Mouse (Mus musculus) myocyte (in vitro differentiated cells): Measurements from ENCODE around the gene Prex1. TPM values are rescaled to one million over a fixed set of nuclear protein-coding genes. Genes with fewer than 3 reads are reported as not detected.
A peak's percentile ranks its signal among the peaks of the same experiment; 100 is the strongest.

Experiments
- H3K27me3 ChIP-seq: one replicate; pipeline ENCODE4 v1.6.1; 2011; ENCODE audit not compliant: control insufficient read depth, insufficient read depth, insufficient read length
- H3K36me3 ChIP-seq: one replicate; pipeline ENCODE4 v1.6.1; 2011; ENCODE audit not compliant: control insufficient read depth, insufficient read depth
- H3K4me2 ChIP-seq: one replicate; pipeline ENCODE4 v1.6.1; 2011; ENCODE audit warnings: low read depth, control low read depth
- H3K4me3 ChIP-seq: one replicate; pipeline ENCODE4 v1.5.1; 2011; ENCODE audit warnings: mild to moderate bottlenecking, control low read depth, moderate library complexity
- H3K79me2 ChIP-seq: one replicate; pipeline ENCODE4 v1.6.1; 2011; ENCODE audit not compliant: control insufficient read depth, insufficient read depth
- H3ac ChIP-seq: one replicate; pipeline ENCODE4 v1.6.1; 2011; ENCODE audit not compliant: control insufficient read depth, insufficient read length
- CEBPB ChIP-seq: IDR thresholded peaks from 2 replicates; pipeline ENCODE4 v1.6.1; 2011; ENCODE audit warnings: mild to moderate bottlenecking, moderate library complexity; ENCODE audit not compliant: poor library complexity, insufficient read depth, severe bottlenecking
- E2F4 ChIP-seq: IDR thresholded peaks from one replicate; pipeline ENCODE4 v1.6.1; 2011; ENCODE audit warnings: mild to moderate bottlenecking, control low read depth, moderate library complexity; ENCODE audit not compliant: insufficient read depth
- MAX ChIP-seq: IDR thresholded peaks from one replicate; pipeline ENCODE4 v1.6.1; 2011; ENCODE audit warnings: low read depth, mild to moderate bottlenecking, control low read depth
- MYOD1 ChIP-seq, 3 experiments: IDR thresholded peaks; one replicate each; pipeline ENCODE4 v1.6.1; 2011; ENCODE audit warnings: control low read depth in 2 of 3, low read depth in 2 of 3, mild to moderate bottlenecking in 2 of 3, moderate library complexity in 1 of 3; ENCODE audit not compliant: insufficient read length in 2 of 3, control insufficient read depth in 1 of 3
- MYOG ChIP-seq, 3 experiments: IDR thresholded peaks; one replicate each; pipeline ENCODE4 v1.6.1; 2011; ENCODE audit warnings: control low read depth in 2 of 3, low read depth in 2 of 3, mild to moderate bottlenecking in 2 of 3; ENCODE audit not compliant: insufficient read length in 2 of 3, control insufficient read depth in 1 of 3, insufficient read depth in 1 of 3
- POLR2A ChIP-seq: IDR thresholded peaks from one replicate; pipeline ENCODE4 v1.6.1; 2011; ENCODE audit warnings: low read depth, mild to moderate bottlenecking, control low read depth, moderate library complexity; ENCODE audit not compliant: insufficient read length
- POLR2AphosphoS2 ChIP-seq: IDR thresholded peaks from one replicate; pipeline ENCODE4 v1.6.1; 2011; ENCODE audit warnings: low read depth, control low read depth; ENCODE audit not compliant: insufficient read length
- REST ChIP-seq: IDR thresholded peaks from one replicate; pipeline ENCODE4 v1.6.1; 2011; ENCODE audit warnings: mild to moderate bottlenecking, control low read depth, moderate library complexity; ENCODE audit not compliant: insufficient read depth, insufficient read length
- SRF ChIP-seq: IDR thresholded peaks from one replicate; pipeline ENCODE4 v1.6.1; 2011; ENCODE audit warnings: low read depth; ENCODE audit not compliant: control insufficient read depth, insufficient read length
- TCF12 ChIP-seq: IDR thresholded peaks from one replicate; pipeline ENCODE4 v1.6.1; 2011; ENCODE audit warnings: mild to moderate bottlenecking, control low read depth; ENCODE audit not compliant: poor library complexity, insufficient read depth, severe bottlenecking
- TCF3 ChIP-seq: IDR thresholded peaks from one replicate; pipeline ENCODE4 v1.6.1; 2011; ENCODE audit warnings: low read depth, control low read depth; ENCODE audit not compliant: insufficient read length
- USF1 ChIP-seq: IDR thresholded peaks from one replicate; pipeline ENCODE4 v1.6.1; 2011; ENCODE audit warnings: low read depth, mild to moderate bottlenecking, control low read depth, moderate library complexity
- polyA plus RNA-seq: library from polyadenylated mRNA; unstranded; fragments of >200 nt; fragmentation: generic; extraction: Trizol; gene quantifications from one replicate; pipeline ENCODE4 v1.2.1, GENCODE M21; 2012; ENCODE audit warnings: missing spikeins

The Prex1 gene
- polyA plus RNA-seq, 1 experiment = 0.17 TPM

- Histone ChIP-seq H3K36me3 (no peaks in the 10 kb centered on the region), H3K4me3 (no peak overlapping the region), H3K27me3 (peaks cover 48% of the 10 kb centered on the region), H3ac (no peak overlapping the region), H3K4me2 (no peak overlapping the region), H3K79me2 (no peaks in the 10 kb centered on the region)
- TF ChIP-seq TCF3 (no peak), REST (no peak), POLR2A (no peak), SRF (no peak), USF1 (no peak), MYOD1 (IDR thresholded peaks at IDR 0.05; ENCODE audit: control insufficient read depth in 1 of 3, insufficient read length in 2 of 3, low read depth in 2 of 3) (no peak), MAX (no peak), POLR2AphosphoS2 (no peak), MYOG (IDR thresholded peaks at IDR 0.05; ENCODE audit: control insufficient read depth in 1 of 3, insufficient read depth in 1 of 3, insufficient read length in 2 of 3, low read depth in 2 of 3) (no peak), E2F4 (no peak), CEBPB (no peak), TCF12 (no peak)
Measured at GRCm38 (mm10) chr2:166631189-166631588, 82.4 kb downstream of the Prex1 start.

GRCm38 (mm10) chr2:166629941-166630674, 83.5 kb downstream of the Prex1 start:
- no peak for TF ChIP-seq TCF12
- TF ChIP-seq MYOG (IDR thresholded peaks at IDR 0.05; ENCODE audit: control insufficient read depth in 1 of 3, insufficient read depth in 1 of 3, insufficient read length in 2 of 3, low read depth in 2 of 3) = peak in 1 of 3 experiments; percentile 30
- no peak for TF ChIP-seq USF1
- TF ChIP-seq REST = no peak
- TF ChIP-seq MYOD1 (IDR thresholded peaks at IDR 0.05; ENCODE audit: control insufficient read depth in 1 of 3, insufficient read length in 2 of 3, low read depth in 2 of 3) = peak in 2 of 3 experiments; percentile 38 to 58
- TF ChIP-seq E2F4 = no peak
- TF ChIP-seq TCF3 = no peak
- TF ChIP-seq SRF = no peak
- TF ChIP-seq CEBPB = no peak
- no peak for TF ChIP-seq POLR2AphosphoS2
- TF ChIP-seq MAX = no peak
- no peak for TF ChIP-seq POLR2A
- no peaks in the 10 kb centered on the region for H3K36me3 ChIP-seq

GRCm38 (mm10) chr2:166627578-166627977, 86.1 kb downstream of the Prex1 start:
- Histone ChIP-seq H3K27me3 (peaks cover 32% of the 10 kb centered on the region), H3K4me2 (no peak overlapping the region), H3ac (no peak overlapping the region), H3K36me3 (no peaks in the 10 kb centered on the region), H3K4me3 (no peak overlapping the region), H3K79me2 (no peaks in the 10 kb centered on the region)
- no peak for TF ChIP-seq MYOG (IDR thresholded peaks at IDR 0.05; ENCODE audit: control insufficient read depth in 1 of 3, insufficient read depth in 1 of 3, insufficient read length in 2 of 3, low read depth in 2 of 3)
- TF ChIP-seq USF1 = no peak
- TF ChIP-seq POLR2AphosphoS2 = no peak
- no peak for TF ChIP-seq SRF
- TF ChIP-seq TCF3 = no peak
- no peak for TF ChIP-seq POLR2A
- no peak for TF ChIP-seq E2F4
- no peak for TF ChIP-seq MYOD1 (IDR thresholded peaks at IDR 0.05; ENCODE audit: control insufficient read depth in 1 of 3, insufficient read length in 2 of 3, low read depth in 2 of 3)

More at GRCm38 (mm10) chr2:166629941-166630674, 83.5 kb downstream of the Prex1 start:
- Histone ChIP-seq H3ac (no peak overlapping the region), H3K79me2 (no peaks in the 10 kb centered on the region), H3K4me2 (no peak overlapping the region), H3K4me3 (no peak overlapping the region), H3K27me3 (peaks cover 38% of the 10 kb centered on the region)

- Histone ChIP-seq H3K27me3 (peaks cover 28% of the 10 kb centered on the region), H3ac (no peak overlapping the region), H3K79me2 (no peaks in the 10 kb centered on the region), H3K4me3 (no peak overlapping the region), H3K4me2 (no peak overlapping the region), H3K36me3 (no peaks in the 10 kb centered on the region)
- TF ChIP-seq CEBPB (no peak), MYOD1 (IDR thresholded peaks at IDR 0.05; ENCODE audit: control insufficient read depth in 1 of 3, insufficient read length in 2 of 3, low read depth in 2 of 3) (no peak)
Measured at GRCm38 (mm10) chr2:166625219-166625618, 88.4 kb downstream of the Prex1 start.

GRCm38 (mm10) chr2:166623081-166623567, 90.5 kb downstream of the Prex1 start:
- TF ChIP-seq MAX = no peak
- TF ChIP-seq SRF = no peak
- no peak for TF ChIP-seq TCF3
- TF ChIP-seq CEBPB = no peak
- no peak for TF ChIP-seq MYOD1 (IDR thresholded peaks at IDR 0.05; ENCODE audit: control insufficient read depth in 1 of 3, insufficient read length in 2 of 3, low read depth in 2 of 3)
- TF ChIP-seq REST = no peak
- TF ChIP-seq E2F4 = no peak
- no peak for TF ChIP-seq USF1
- TF ChIP-seq POLR2AphosphoS2 = no peak
- no peak for TF ChIP-seq MYOG (IDR thresholded peaks at IDR 0.05; ENCODE audit: control insufficient read depth in 1 of 3, insufficient read depth in 1 of 3, insufficient read length in 2 of 3, low read depth in 2 of 3)
- TF ChIP-seq TCF12 = no peak
- no peak for TF ChIP-seq POLR2A

More at GRCm38 (mm10) chr2:166623081-166623567, 90.5 kb downstream of the Prex1 start:
- H3K27me3 ChIP-seq = peaks cover 38% of the 10 kb centered on the region
- H3K79me2 ChIP-seq = no peaks in the 10 kb centered on the region
- no peak overlapping the region for H3K4me2 ChIP-seq
- no peak overlapping the region for H3K4me3 ChIP-seq
- no peak overlapping the region for H3ac ChIP-seq
- H3K36me3 ChIP-seq = no peaks in the 10 kb centered on the region
